Mouse (Mus musculus) neural tube, embryonic 12.5 days (tissue): ENCODE data around the gene Gapdhs. TPM values are rescaled to one million over a fixed set of nuclear protein-coding genes. Genes with fewer than 3 reads are reported as not detected.
"Not testable (repeated sequence)": the region's sequence is repeated elsewhere in the genome, so short reads cannot be mapped to it uniquely, and the experiment has no call there.

Experiments used
- ATAC-seq: fragments of 200-750 bp; cut with Nextera tagmentation; 2 replicates; pipeline ENCODE4 v1.8.0; 2017; ENCODE audit warnings: low read depth, mild to moderate bottlenecking, moderate TSS enrichment, moderate library complexity; ENCODE audit not compliant: low FRiP score
- H3K27ac ChIP-seq: fragments of 300-500 bp; sonication (generic); 2 replicates; pipeline ENCODE4 v1.5.1; 2016
- H3K27me3 ChIP-seq: fragments of 300-500 bp; sonication (generic); replicated peaks from 2 replicates; pipeline ENCODE4 v1.6.1; 2016; ENCODE audit warnings: mild to moderate bottlenecking
- H3K36me3 ChIP-seq: fragments of 300-500 bp; sonication (generic); 2 replicates; pipeline ENCODE4 v1.6.1; 2016; ENCODE audit warnings: mild to moderate bottlenecking
- H3K4me1 ChIP-seq: fragments of 300-500 bp; sonication (generic); 2 replicates; pipeline ENCODE4 v1.6.1; 2016
- H3K4me2 ChIP-seq: fragments of 300-500 bp; sonication (generic); replicated peaks from 2 replicates; pipeline ENCODE4 v1.6.1; 2016; ENCODE audit warnings: mild to moderate bottlenecking
- H3K4me3 ChIP-seq: fragments of 300-500 bp; sonication (generic); 2 replicates; pipeline ENCODE4 v1.5.1; 2016
- H3K9ac ChIP-seq: fragments of 300-500 bp; sonication (generic); 2 replicates; pipeline ENCODE4 v1.6.1; 2016; ENCODE audit warnings: mild to moderate bottlenecking
- H3K9me3 ChIP-seq: fragments of 300-500 bp; sonication (generic); 2 replicates; pipeline ENCODE4 v1.6.1; 2016; ENCODE audit warnings: mild to moderate bottlenecking
- WGBS: fragments of 180-500 bp; shearing (Covaris S2); methylation state at CpG from one replicate; pipeline ENCODE4 v1.1.7; 2016; 5-methylcytosine and 5-hydroxymethylcytosine counted together
- polyA plus RNA-seq: library from polyadenylated mRNA; unstranded; fragments of >200 nt; fragmentation: Nextera tagmentation; extraction: Ambion mirVana; gene quantifications from 2 replicates; pipeline ENCODE4 v1.2.1, GENCODE M21; 2016

The Gapdhs gene
- polyA plus RNA-seq: 1.4 and 1.5 TPM in 2 replicates

DNA sequence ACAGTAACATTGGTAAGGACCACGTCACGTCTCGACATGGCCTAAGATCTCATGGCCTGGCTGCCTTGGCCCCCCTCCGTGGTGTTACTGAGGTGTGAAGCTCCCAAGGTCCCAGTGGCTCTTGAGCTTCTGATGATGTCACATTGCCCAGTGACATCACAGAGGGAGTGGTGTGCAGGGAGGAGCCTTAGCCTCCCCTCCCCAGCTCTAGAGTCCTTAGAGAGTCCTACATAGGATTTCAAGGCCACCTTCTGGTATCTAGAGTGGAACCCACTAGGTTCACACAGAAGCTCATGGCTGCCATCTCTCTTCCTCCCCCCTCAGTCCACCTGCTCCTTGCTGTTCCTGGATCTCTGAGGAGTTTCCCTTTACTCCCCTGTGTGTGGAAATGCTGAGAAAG, at the start of gene Gapdhs:
Gene Gapdhs (minus strand): TSS at position 65 of the 400 bp plus-strand sequence.
- not testable (repeated sequence) for H3K27me3 ChIP-seq, H3K27ac ChIP-seq, H3K4me1 ChIP-seq, H3K9me3 ChIP-seq, H3K4me2 ChIP-seq, H3K9ac ChIP-seq, ATAC-seq, H3K4me3 ChIP-seq
- WGBS: 90% methylated on average over 4 of the region's 4 CpGs
- H3K36me3 ChIP-seq: peaks cover 18% of the 10 kb centered on the region

DNA sequence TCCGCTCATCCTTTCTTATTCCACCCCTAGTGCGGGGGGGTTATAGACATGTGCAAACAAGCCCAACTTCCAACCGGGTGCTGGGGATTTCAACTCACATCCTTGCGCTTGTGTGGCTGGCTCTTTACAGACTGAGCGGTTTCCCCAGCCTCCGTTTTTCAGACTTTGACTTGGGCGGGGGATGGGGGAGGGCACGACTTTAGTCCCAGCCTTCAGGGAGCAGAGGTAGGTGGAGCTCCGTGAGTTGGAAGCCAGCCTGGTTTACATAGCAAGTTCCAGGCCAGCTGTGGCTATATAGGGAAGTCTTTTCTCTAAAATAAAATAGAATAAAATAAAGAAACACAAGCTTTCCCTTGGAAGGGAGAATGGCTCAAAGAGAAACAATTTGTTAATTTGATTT, 48.4 kb upstream of the Gapdhs start:
- H3K4me2 ChIP-seq: no peak overlapping the region
- no peaks in the 10 kb centered on the region for H3K9me3 ChIP-seq
- H3K27me3 ChIP-seq: no peaks in the 10 kb centered on the region
- H3K27ac ChIP-seq: no peak overlapping the region
- no peak for ATAC-seq
- no peak overlapping the region for H3K4me3 ChIP-seq
- no peaks in the 10 kb centered on the region for H3K4me1 ChIP-seq
- 32% methylated on average over 9 of the region's 9 CpGs for WGBS
- no peaks in the 10 kb centered on the region for H3K36me3 ChIP-seq
- no peak overlapping the region for H3K9ac ChIP-seq

DNA sequence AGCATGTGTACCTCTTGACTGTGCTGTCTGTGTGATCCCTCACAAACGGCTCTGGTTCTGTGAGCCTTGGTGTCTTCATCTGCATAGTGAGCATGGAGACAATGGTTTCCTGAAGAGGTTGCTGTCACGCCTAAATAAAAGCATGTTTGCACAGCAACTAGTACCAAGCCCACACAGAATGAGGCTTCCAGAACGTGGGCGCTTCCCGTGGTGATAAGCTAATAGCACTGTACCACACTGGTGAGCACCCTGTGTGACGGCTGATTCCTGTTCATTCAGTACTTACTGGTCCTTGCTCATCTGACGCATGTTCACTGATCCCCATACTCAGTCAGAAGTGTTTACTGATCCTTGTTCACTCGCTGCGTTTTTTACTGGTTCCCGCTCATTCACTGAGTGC, 46.7 kb upstream of the Gapdhs start:
- 78% methylated on average over 10 of the region's 10 CpGs for WGBS
- Histone ChIP-seq H3K27me3 (no peaks in the 10 kb centered on the region), H3K27ac (no peak overlapping the region), H3K9me3 (no peaks in the 10 kb centered on the region), H3K4me2 (no peak overlapping the region), H3K4me3 (no peak overlapping the region), H3K36me3 (no peaks in the 10 kb centered on the region), H3K4me1 (no peaks in the 10 kb centered on the region), H3K9ac (no peak overlapping the region)
- no peak for ATAC-seq

DNA sequence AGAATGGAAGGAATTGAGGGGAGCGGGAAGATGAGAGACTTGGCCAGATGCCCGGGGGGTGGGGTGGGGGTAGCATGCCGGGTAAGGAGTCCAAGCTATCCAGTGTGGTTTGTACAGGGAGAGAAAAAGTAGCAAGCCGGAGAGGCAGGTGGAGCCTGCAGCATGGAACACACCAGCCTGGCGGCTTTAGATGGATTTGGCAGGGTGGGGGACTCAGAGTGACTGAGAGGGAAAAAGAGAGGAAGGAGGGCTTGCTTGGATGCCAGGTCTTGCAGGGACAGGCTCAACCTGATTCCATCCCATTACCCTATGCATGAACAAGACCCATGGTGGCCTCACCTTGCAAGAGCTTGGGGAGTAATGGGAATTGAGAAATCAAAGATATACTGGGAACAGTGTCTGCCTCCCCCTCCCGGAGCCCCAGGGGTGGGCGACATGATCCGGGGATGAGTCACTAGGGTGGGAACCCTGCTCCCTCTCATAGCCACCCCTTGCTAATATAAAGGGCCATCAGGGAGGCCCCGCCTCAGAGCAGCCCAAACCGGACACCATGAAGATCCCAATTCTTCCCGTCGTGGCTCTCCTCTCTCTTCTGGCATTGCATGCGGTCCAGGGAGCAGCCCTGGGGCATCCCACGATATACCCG, 44.0 kb upstream of the Gapdhs start, which contains the start of gene Krtdap:
Gene Krtdap (plus strand): TSS at position 520 of the 646 bp plus-strand sequence.
- no peaks in the 10 kb centered on the region for H3K9me3 ChIP-seq
- ATAC-seq: no peak
- H3K4me2 ChIP-seq: no peak within 1 kb of the TSS
- no peak within 1 kb of the TSS for H3K27ac ChIP-seq
- no peaks in the 10 kb centered on the region for H3K36me3 ChIP-seq
- H3K27me3 ChIP-seq: no peaks in the 10 kb centered on the region
- no peak within 1 kb of the TSS for H3K9ac ChIP-seq
- no peak within 1 kb of the TSS for H3K4me3 ChIP-seq
- 55% methylated on average over 15 of the region's 15 CpGs for WGBS
- no peaks in the 10 kb centered on the region for H3K4me1 ChIP-seq

DNA sequence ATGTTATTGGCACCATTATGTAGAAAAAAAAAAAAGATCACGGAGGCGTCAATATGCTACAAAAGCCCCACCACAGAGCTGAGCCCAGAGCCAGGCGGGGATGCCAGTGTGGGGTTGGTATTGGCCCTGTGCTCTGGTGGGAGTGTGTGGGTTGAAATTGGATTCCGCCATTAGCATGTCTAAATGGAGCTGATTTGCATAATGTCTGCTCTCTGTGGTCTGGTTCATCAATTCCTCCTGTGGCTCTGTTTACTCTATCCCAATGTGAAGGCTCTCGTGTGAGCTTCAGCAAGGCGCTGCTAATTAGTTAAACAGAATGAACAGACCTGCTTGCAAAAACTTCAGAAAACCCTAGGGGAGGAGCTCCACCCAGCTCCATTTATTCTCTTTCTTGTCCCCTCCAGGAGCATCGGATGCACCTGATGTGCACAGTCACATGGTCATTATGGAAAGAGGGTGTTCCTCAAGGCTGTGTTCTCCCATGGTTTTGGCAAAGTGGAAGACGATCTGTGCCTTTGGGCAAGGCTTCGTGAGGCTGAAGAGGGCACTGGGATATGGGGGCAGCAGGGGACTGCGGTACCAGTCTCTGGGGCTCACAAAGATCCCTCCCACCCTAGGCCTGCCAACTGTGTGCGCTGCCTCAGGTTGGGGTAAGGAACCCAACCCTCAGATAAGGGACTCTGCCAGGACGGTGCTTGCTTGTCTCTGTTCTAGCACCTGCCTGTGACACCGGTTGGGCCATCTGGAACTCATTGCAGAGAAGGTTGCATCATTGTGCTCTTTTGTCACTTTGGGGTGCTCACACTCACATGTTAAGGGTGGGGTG, 42.5 kb upstream of the Gapdhs start:
- Histone ChIP-seq H3K4me2 (no peak overlapping the region), H3K27me3 (no peaks in the 10 kb centered on the region), H3K27ac (no peak overlapping the region), H3K4me1 (no peaks in the 10 kb centered on the region), H3K36me3 (no peaks in the 10 kb centered on the region), H3K9ac (no peak overlapping the region), H3K4me3 (no peak overlapping the region), H3K9me3 (no peaks in the 10 kb centered on the region)
- 59% methylated on average over 13 of the region's 13 CpGs for WGBS
- ATAC-seq: peak; percentile 66; the same call in 1 of the 2 replicates

DNA sequence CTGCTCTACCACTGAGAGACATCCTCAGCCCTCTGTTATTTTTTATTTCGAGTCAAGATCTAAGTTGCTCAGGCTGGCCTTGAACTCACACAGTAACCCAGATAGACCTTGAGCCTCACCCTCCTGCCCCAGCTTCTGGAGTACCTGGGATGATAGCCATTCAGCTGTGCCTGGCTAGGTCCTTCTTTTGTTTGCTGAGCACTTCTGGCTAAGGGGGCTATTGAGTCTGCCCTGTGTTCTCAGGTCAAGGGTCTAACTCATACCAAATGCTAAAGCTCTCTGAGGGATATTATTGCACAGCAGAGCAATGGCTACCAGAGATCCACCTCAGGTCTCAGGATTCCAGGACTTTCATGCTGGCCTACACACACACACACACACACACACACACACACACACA, 41.7 kb upstream of the Gapdhs start:
- Histone ChIP-seq H3K9ac (no peak overlapping the region), H3K36me3 (no peaks in the 10 kb centered on the region), H3K4me1 (no peaks in the 10 kb centered on the region), H3K4me2 (no peak overlapping the region), H3K4me3 (no peak overlapping the region), H3K27me3 (no peaks in the 10 kb centered on the region), H3K27ac (0 out of 2 replicates have a peak overlapping the region, but pooled peaks have one; percentile 17), H3K9me3 (no peaks in the 10 kb centered on the region)
- WGBS: 65% methylated on average over 1 of the region's 1 CpGs
- no peak for ATAC-seq

DNA sequence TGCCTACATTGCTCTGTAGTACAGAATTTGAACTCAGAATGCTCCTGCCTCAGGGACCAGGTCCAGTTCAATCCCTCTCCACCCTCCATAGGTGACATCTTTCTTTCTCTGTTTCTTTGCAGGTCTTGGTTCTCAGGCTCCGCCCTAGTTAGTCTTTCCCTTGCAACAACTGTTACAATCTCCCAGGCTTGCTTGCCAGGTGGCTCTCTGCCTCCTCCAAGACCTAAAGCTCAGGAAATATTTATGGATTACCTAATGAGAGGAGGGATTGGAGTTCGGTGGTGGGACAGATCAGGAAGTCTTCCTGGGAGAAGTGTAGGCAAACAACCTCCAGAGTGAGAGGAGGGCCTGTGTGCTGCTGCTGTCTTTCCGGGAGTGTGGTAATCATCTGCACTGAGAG, 39.2 kb upstream of the Gapdhs start:
- Histone ChIP-seq H3K9me3 (no peaks in the 10 kb centered on the region), H3K4me2 (no peak overlapping the region), H3K36me3 (no peaks in the 10 kb centered on the region), H3K4me1 (no peaks in the 10 kb centered on the region), H3K27ac (no peak overlapping the region), H3K9ac (no peak overlapping the region), H3K4me3 (no peak overlapping the region), H3K27me3 (no peaks in the 10 kb centered on the region)
- no peak for ATAC-seq
- 88% methylated on average over 3 of the region's 3 CpGs for WGBS

DNA sequence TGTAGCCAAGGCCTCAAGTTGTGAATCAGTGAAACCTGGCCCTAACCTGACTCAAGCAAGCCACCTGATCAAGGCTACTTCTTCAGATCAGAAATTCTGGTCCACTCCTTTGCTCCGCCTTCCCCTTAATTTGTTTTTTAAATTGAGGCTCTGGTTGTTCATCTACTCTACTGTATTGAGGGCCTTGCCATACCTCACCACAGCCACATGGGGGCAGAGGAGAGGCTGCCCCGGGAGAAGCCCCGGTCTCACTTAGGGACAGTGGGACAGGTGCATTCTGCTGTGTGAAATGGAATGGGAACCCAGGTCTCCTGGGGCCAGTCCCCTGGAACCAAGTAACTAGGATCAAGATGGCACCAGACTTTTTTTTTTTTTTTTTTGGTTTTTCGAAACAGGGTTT, 38.3 kb upstream of the Gapdhs start:
- WGBS: 68% methylated on average over 4 of the region's 4 CpGs
- no peak overlapping the region for H3K4me3 ChIP-seq
- H3K4me1 ChIP-seq: no peaks in the 10 kb centered on the region
- no peaks in the 10 kb centered on the region for H3K36me3 ChIP-seq
- no peaks in the 10 kb centered on the region for H3K9me3 ChIP-seq
- H3K9ac ChIP-seq: no peak overlapping the region
- no peak for ATAC-seq
- H3K4me2 ChIP-seq: no peak overlapping the region
- no peak overlapping the region for H3K27ac ChIP-seq
- no peaks in the 10 kb centered on the region for H3K27me3 ChIP-seq

DNA sequence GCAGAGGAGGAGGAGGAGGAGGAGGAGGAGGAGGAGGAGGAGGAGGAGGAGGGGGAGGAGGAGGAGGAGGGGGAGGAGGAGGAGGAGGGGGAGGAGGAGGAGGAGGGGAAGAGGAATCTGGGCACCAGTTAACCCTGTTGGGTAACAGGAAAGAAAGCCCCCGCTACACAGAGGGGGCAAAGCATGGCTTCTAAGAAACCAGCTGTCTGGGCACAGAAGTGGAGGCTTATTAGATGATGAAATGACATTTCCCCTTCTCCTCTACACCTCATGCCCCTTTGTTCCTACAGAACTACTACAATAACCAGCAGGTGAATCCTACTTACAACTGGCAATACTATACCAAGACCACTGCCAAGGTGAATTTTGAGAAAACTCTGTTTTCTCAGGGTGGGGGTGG, 34.4 kb upstream of the Gapdhs start:
- ATAC-seq: no peak
- 73% methylated on average over 1 of the region's 1 CpGs for WGBS
- no peak overlapping the region for H3K27ac ChIP-seq

DNA sequence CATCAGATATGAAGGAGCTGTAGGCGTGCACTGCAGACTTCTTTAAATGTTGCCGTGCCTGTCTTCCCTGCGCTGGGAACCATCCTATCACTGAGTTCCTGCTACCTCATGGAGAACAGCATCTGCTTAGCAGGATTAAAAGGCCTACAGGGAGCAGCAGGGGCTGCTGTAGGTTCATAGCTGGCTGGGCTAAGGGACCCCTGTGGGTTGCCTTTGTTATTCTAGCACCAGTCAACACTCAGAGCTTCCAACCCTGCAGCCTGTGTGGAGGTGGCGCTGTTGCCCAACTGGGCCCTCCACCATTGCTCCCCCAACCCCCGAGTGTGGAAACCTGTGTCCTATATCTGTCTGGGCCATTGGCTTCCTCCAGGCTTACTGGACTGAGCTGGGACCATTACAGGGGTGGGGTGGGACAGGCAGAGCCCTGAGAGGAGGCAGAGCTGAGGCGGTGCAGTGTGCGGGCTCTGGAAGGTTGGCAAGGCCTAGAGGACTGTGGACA, 33.6 kb upstream of the Gapdhs start:
- no peak for ATAC-seq
- no peaks in the 10 kb centered on the region; the same call in 1 of the 2 replicates for H3K9me3 ChIP-seq
- 53% methylated on average over 7 of the region's 7 CpGs for WGBS
- no peak overlapping the region for H3K27ac ChIP-seq
- no peaks in the 10 kb centered on the region for H3K4me1 ChIP-seq
- no peak overlapping the region for H3K4me2 ChIP-seq
- no peak overlapping the region for H3K9ac ChIP-seq
- H3K27me3 ChIP-seq: no peaks in the 10 kb centered on the region
- H3K4me3 ChIP-seq: no peak overlapping the region
- no peaks in the 10 kb centered on the region for H3K36me3 ChIP-seq

More for the DNA sequence above, 34.4 kb upstream of the Gapdhs start:
- no peaks in the 10 kb centered on the region for H3K4me1 ChIP-seq
- H3K27me3 ChIP-seq: no peaks in the 10 kb centered on the region
- no peaks in the 10 kb centered on the region for H3K9me3 ChIP-seq
- no peak overlapping the region for H3K4me2 ChIP-seq
- no peak overlapping the region for H3K9ac ChIP-seq
- H3K4me3 ChIP-seq: no peak overlapping the region
- H3K36me3 ChIP-seq: no peaks in the 10 kb centered on the region

DNA sequence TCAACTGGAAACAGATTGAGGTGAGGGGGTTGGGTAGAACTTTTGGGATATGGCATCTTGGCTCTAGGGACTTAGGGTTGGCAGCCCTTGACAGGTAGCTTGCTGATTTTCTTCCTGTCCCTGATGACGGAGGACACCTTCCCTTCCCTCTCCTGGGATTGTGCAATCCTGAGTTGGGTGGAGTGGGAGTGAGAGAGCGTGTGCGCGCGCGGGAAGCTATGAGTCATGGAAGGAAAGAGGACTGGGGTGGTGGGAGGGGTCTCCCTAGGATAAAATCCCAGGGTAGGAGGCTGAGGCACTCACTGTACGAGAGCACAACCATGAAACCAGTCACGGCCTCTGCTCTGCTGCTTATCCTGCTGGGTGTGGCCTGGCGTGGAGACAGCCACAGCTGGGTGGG, 32.6 kb upstream of the Gapdhs start:
- no peak for ATAC-seq
- WGBS: 92% methylated on average over 9 of the region's 9 CpGs
- Histone ChIP-seq H3K36me3 (no peaks in the 10 kb centered on the region), H3K9ac (no peak overlapping the region), H3K4me1 (no peaks in the 10 kb centered on the region), H3K4me3 (no peak overlapping the region), H3K9me3 (no peaks in the 10 kb centered on the region; the same call in 1 of the 2 replicates), H3K27me3 (no peaks in the 10 kb centered on the region; the same call in 1 of the 2 replicates), H3K4me2 (no peak overlapping the region), H3K27ac (no peak overlapping the region)

DNA sequence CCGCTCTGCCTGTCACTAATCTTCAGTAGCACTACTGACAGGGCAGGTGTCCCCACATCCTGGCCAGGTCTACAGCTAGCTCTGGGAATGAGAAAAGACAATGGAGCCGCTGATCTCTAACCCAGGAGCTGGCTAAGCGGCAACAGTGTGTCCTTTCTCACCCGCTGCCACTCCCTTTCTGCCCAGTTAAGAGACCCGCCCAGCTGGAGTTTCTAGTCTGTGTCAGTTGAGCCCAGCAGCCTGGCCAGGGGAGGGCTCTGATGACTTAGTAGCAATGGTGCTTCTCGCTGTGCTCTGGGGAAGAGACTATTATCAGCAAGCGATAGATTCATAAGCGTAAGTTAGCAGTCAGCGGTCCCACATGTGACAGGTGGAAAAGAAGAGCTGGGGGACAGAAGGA, 25.8 kb upstream of the Gapdhs start:
- no peak overlapping the region for H3K4me2 ChIP-seq
- H3K9me3 ChIP-seq: no peaks in the 10 kb centered on the region; the same call in 1 of the 2 replicates
- no peak for ATAC-seq
- no peak overlapping the region for H3K9ac ChIP-seq
- no peak overlapping the region for H3K27ac ChIP-seq
- WGBS: 42% methylated on average over 9 of the region's 9 CpGs
- no peaks in the 10 kb centered on the region for H3K4me1 ChIP-seq
- no peaks in the 10 kb centered on the region; the same call in 1 of the 2 replicates for H3K27me3 ChIP-seq
- H3K36me3 ChIP-seq: no peaks in the 10 kb centered on the region
- no peak overlapping the region for H3K4me3 ChIP-seq
